Mouse (Mus musculus) liver, embryonic 12.5 days (tissue): ENCODE measurements around the gene Tpk1. TPM values are rescaled to one million over a fixed set of nuclear protein-coding genes. Genes with fewer than 3 reads are reported as not detected.

Experiments
- ATAC-seq: fragments of 200-750 bp; cut with Nextera tagmentation; 2 replicates; pipeline ENCODE4 v1.8.0; 2017; ENCODE audit warnings: moderate number of reproducible peaks, mild to moderate bottlenecking, moderate library complexity
- H3K27ac ChIP-seq: fragments of 300-500 bp; sonication (generic); 2 replicates; pipeline ENCODE4 v1.5.1; 2016; ENCODE audit warnings: mild to moderate bottlenecking
- H3K27me3 ChIP-seq: fragments of 300-500 bp; sonication (generic); replicated peaks from 2 replicates; pipeline ENCODE4 v1.6.1; 2016; ENCODE audit warnings: mild to moderate bottlenecking, moderate library complexity
- H3K36me3 ChIP-seq: fragments of 300-500 bp; sonication (generic); 2 replicates; pipeline ENCODE4 v1.6.1; 2016; ENCODE audit warnings: mild to moderate bottlenecking, moderate library complexity
- H3K4me1 ChIP-seq: fragments of 300-500 bp; sonication (generic); 2 replicates; pipeline ENCODE4 v1.6.1; 2016
- H3K4me2 ChIP-seq: fragments of 300-500 bp; sonication (generic); 2 replicates; pipeline ENCODE4 v1.6.1; 2016; ENCODE audit warnings: mild to moderate bottlenecking, moderate library complexity
- H3K4me3 ChIP-seq: fragments of 300-500 bp; sonication (generic); 2 replicates; pipeline ENCODE4 v1.5.1; 2016; ENCODE audit warnings: mild to moderate bottlenecking, moderate library complexity
- H3K9ac ChIP-seq: fragments of 300-500 bp; sonication (generic); 2 replicates; pipeline ENCODE4 v1.6.1; 2016; ENCODE audit warnings: mild to moderate bottlenecking, moderate library complexity
- H3K9me3 ChIP-seq: fragments of 300-500 bp; sonication (generic); replicated peaks from 2 replicates; pipeline ENCODE4 v1.6.1; 2016; ENCODE audit warnings: mild to moderate bottlenecking, moderate library complexity
- WGBS: fragments of 180-500 bp; shearing (Covaris S2); methylation state at CpG from one replicate; pipeline ENCODE4 v1.1.7; 2016; ENCODE audit not compliant: insufficient replicate concordance; 5-methylcytosine and 5-hydroxymethylcytosine counted together
- polyA plus RNA-seq: library from polyadenylated mRNA; unstranded; fragments of >200 nt; fragmentation: Nextera tagmentation; extraction: Ambion mirVana; gene quantifications from 2 replicates; pipeline ENCODE4 v1.2.1, GENCODE M21; 2016

The Tpk1 gene
- polyA plus RNA-seq, 1 experiment from 2014 or later: 8.0 TPM

- no peak for ATAC-seq
Observed at GRCm38 (mm10) chr6:43363917-43364316, 302.2 kb downstream of the Tpk1 start.

GRCm38 (mm10) chr6:43363291-43363820 lies 302.7 kb downstream of the Tpk1 start:
- H3K9me3 ChIP-seq: no peaks in the 10 kb centered on the region
- no peak overlapping the region for H3K4me2 ChIP-seq
- H3K4me1 ChIP-seq: no peaks in the 10 kb centered on the region
- no peaks in the 10 kb centered on the region for H3K27me3 ChIP-seq
- WGBS: 68% methylated on average over 5 of the region's 5 CpGs
- no peak overlapping the region for H3K27ac ChIP-seq
- ATAC-seq: no peak
- H3K4me3 ChIP-seq: no peak overlapping the region
- H3K9ac ChIP-seq: no peak overlapping the region
- H3K36me3 ChIP-seq: no peaks in the 10 kb centered on the region

More at GRCm38 (mm10) chr6:43363917-43364316, 302.2 kb downstream of the Tpk1 start:
- WGBS: 80% methylated on average over 3 of the region's 3 CpGs
- Histone ChIP-seq H3K4me3 (no peak overlapping the region), H3K4me1 (no peaks in the 10 kb centered on the region), H3K27ac (no peak overlapping the region), H3K36me3 (no peaks in the 10 kb centered on the region), H3K27me3 (no peaks in the 10 kb centered on the region), H3K9me3 (no peaks in the 10 kb centered on the region), H3K9ac (no peak overlapping the region), H3K4me2 (no peak overlapping the region)

DNA sequence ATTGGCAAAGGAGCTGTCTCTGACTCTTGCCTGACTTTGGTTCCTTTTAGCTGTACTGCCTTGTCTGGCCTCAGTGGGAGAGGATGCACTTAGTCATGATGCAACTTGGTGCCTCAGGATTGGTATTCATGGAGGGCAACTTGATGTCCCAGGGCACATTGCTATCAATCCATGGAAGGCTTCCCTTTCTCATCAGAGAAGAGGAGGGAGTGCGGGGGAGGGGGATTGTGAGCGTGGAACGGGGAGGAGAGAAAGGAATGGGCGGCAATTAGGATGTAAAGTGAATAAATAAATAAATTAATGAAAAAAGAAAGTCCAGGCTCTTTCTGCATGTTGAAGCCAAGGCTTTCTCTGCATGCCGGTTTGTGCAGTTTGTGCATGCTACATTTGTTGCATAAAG lies 304.8 kb downstream of the Tpk1 start:
- Histone ChIP-seq H3K27me3 (no peaks in the 10 kb centered on the region), H3K27ac (no peak overlapping the region), H3K4me3 (no peak overlapping the region), H3K4me1 (no peaks in the 10 kb centered on the region), H3K9ac (no peak overlapping the region), H3K36me3 (no peaks in the 10 kb centered on the region), H3K9me3 (no peaks in the 10 kb centered on the region), H3K4me2 (no peak overlapping the region)
- WGBS: 71% methylated on average over 5 of the region's 5 CpGs
- ATAC-seq: no peak

DNA sequence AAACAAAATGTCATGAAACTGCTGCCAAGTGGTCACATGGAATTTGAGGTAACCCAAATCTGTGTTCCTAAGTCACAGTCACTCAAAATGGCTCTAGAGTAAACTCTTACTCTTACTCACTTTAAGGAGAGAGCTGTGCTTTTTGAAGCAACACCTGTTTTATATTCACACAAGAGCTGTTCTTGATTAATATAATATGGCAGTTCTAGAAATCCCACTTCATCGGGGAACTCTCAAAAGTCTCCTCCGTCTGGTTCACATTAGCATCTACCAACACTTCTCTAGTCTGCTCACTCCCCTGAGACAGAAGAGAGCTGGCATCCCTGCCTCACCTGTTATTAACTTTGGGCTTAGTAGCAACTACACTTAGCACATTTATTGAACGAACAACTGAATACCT lies 305.9 kb downstream of the Tpk1 start:
- WGBS: 72% methylated on average over 3 of the region's 3 CpGs
- Histone ChIP-seq H3K27ac (no peak overlapping the region), H3K4me3 (no peak overlapping the region), H3K9ac (no peak overlapping the region), H3K4me1 (peaks cover 4% of the 10 kb centered on the region; the same call in 1 of the 2 replicates), H3K27me3 (no peaks in the 10 kb centered on the region), H3K36me3 (no peaks in the 10 kb centered on the region), H3K4me2 (no peak overlapping the region), H3K9me3 (no peaks in the 10 kb centered on the region)
- ATAC-seq: no peak

GRCm38 (mm10) chr6:43354562-43355241 lies 311.4 kb downstream of the Tpk1 start:
- no peaks in the 10 kb centered on the region for H3K9me3 ChIP-seq
- 29% methylated on average over 9 of the region's 9 CpGs for WGBS
- peak; percentile 86 for ATAC-seq
- H3K4me2 ChIP-seq: peak overlapping the region; percentile 49
- H3K27ac ChIP-seq: no peak overlapping the region
- no peaks in the 10 kb centered on the region for H3K27me3 ChIP-seq
- no peaks in the 10 kb centered on the region for H3K36me3 ChIP-seq
- H3K4me1 ChIP-seq: peaks cover 16% of the 10 kb centered on the region
- H3K4me3 ChIP-seq: peak overlapping the region; percentile 4; the same call in 1 of the 2 replicates
- H3K9ac ChIP-seq: no peak overlapping the region

DNA sequence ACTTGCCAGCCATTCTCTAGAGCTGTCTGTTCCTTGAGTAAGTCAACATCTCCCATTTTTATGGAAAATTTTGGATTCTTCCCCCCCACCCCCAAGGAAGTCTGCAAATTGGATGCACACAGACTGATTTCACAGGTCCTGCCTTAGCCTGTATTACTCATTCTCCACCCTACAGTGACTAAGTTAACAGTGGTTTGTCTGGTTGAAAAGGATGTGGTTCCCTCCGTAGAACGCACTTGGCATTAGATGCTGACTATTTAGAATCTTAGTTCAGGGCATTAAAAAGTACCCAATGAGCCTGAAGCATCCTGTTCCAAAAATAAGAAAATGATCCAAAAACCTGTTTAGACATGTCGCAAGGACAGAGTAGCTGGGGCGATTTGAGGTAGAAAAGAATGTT lies 312.6 kb downstream of the Tpk1 start:
- no peaks in the 10 kb centered on the region for H3K27me3 ChIP-seq
- H3K36me3 ChIP-seq: no peaks in the 10 kb centered on the region
- H3K4me2 ChIP-seq: no peak overlapping the region
- no peak for ATAC-seq
- peaks cover 16% of the 10 kb centered on the region for H3K4me1 ChIP-seq
- H3K9me3 ChIP-seq: no peaks in the 10 kb centered on the region
- H3K4me3 ChIP-seq: no peak overlapping the region
- H3K27ac ChIP-seq: no peak overlapping the region
- WGBS: 85% methylated on average over 4 of the region's 4 CpGs
- no peak overlapping the region for H3K9ac ChIP-seq

DNA sequence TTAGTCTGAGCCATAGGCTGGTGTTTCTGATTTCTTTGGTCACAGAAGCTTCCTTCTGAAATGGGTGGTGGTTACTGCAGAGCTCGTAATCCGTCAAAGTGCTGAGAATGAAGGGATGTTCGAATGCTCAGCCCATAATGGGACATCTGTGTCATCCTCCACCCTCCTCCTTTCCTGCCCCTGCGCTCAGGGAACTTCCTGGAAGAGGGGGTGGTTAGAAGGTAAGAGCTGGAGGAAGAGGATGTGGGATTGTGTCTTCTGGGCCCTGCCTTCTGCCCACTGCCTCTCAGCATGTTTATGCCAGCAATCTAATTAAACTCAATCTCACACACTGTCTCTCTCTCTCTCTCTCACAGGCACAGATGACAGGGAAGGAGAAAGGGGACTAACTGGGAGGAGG lies 317.0 kb downstream of the Tpk1 start:
- Histone ChIP-seq H3K4me2 (no peak overlapping the region), H3K27me3 (no peaks in the 10 kb centered on the region), H3K36me3 (no peaks in the 10 kb centered on the region), H3K9ac (no peak overlapping the region), H3K4me3 (no peak overlapping the region), H3K9me3 (no peaks in the 10 kb centered on the region), H3K4me1 (0 out of 2 replicates have a peak, but pooled peaks cover under 1% of the 10 kb centered on the region), H3K27ac (no peak overlapping the region)
- no peak for ATAC-seq
- WGBS: 36% methylated on average over 4 of the region's 4 CpGs

DNA sequence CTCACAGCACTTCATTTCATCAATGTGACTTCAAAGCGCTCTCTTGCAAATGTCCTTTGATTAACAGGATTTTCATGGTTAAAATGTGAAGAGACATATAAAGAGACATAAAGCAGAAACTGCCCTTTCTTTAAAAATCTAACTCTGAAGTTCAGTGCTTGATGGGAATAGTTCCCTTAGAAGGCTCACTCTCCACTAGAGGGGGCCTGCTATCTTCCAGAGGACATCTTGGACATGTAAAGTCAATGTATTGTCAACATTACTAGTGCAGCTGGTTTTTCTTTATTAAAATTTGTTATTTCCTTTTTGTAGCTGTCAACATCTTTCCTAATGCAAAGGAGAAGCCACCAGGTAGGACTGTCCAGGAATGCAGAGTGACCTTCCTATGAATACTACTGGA lies 318.4 kb downstream of the Tpk1 start:
- Histone ChIP-seq H3K4me1 (no peaks in the 10 kb centered on the region), H3K27me3 (no peaks in the 10 kb centered on the region), H3K27ac (no peak overlapping the region), H3K4me2 (no peak overlapping the region), H3K9me3 (no peaks in the 10 kb centered on the region), H3K36me3 (no peaks in the 10 kb centered on the region), H3K4me3 (no peak overlapping the region), H3K9ac (no peak overlapping the region)
- ATAC-seq: no peak
- 97% methylated on average over 1 of the region's 1 CpGs for WGBS

DNA sequence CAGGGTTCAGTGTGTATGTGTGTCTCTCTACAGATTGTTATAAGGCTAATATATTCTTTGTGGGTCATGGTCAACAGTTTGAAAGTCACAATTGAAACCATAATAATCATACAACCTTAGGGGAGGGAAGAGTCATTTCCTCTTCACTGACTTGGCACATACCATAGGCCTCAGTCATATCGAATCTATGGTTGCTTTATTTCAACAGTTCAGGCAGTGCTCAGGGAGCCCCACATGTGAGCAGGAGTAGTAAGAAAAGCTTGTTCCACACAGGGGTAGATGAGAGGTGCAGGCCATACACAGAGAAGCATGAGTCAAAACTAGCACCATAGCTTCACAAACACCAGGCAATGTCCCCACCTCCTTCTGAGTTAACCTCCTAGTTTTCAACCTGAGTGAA lies 323.1 kb downstream of the Tpk1 start:
- ATAC-seq: no peak
- 58% methylated on average over 1 of the region's 1 CpGs for WGBS

DNA sequence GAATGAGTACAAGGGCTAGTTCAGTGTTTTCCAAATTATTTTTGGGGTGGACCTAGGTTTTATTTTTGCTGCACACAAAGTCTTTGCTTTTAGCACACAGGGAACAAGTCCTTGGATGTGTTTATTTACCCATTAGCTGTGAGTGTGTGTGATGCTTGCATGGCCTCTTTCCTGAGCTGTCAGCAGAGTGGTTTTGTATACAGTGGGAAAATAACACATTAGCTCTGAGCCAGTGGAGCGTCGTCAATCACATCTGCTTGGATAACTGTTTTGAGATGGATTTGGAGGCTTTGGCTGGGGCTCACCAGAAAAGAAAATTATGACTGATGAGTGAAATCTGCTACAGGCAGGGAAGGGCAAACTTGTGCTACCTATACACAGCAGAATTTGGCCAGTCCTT lies 323.7 kb downstream of the Tpk1 start:
- no peak overlapping the region for H3K4me3 ChIP-seq
- 0 out of 2 replicates have a peak, but pooled peaks cover 3% of the 10 kb centered on the region for H3K4me1 ChIP-seq
- 69% methylated on average over 2 of the region's 2 CpGs for WGBS
- ATAC-seq: no peak
- no peak overlapping the region for H3K9ac ChIP-seq
- H3K9me3 ChIP-seq: no peaks in the 10 kb centered on the region
- H3K36me3 ChIP-seq: no peaks in the 10 kb centered on the region
- no peak overlapping the region for H3K27ac ChIP-seq
- no peaks in the 10 kb centered on the region for H3K27me3 ChIP-seq
- no peak overlapping the region for H3K4me2 ChIP-seq

More for the DNA sequence above, 323.1 kb downstream of the Tpk1 start:
- H3K9ac ChIP-seq: no peak overlapping the region
- no peaks in the 10 kb centered on the region for H3K27me3 ChIP-seq
- H3K9me3 ChIP-seq: no peaks in the 10 kb centered on the region
- no peaks in the 10 kb centered on the region for H3K4me1 ChIP-seq
- no peak overlapping the region for H3K4me2 ChIP-seq
- H3K36me3 ChIP-seq: no peaks in the 10 kb centered on the region
- H3K4me3 ChIP-seq: no peak overlapping the region
- no peak overlapping the region for H3K27ac ChIP-seq

DNA sequence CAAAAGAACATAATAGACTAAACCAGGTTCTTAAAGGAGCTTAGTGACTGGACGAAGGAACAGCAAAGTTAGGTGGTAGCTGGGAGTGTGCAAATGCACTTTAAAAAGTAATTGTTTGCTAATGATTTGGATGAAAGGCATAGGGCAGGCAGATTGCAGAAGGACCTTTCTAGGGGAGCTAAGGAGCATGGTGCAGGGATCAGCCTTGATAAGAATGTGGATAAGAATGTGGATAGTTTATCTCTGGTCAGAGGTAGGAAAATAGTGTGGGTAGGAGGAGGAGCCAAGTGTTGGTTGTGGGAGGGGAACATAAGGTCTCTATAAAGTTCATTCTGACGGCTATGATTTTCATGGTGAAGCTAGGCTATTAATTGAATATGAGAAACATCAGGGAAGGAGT lies 327.3 kb downstream of the Tpk1 start:
- H3K4me1 ChIP-seq: 0 out of 2 replicates have a peak, but pooled peaks cover 3% of the 10 kb centered on the region
- H3K27me3 ChIP-seq: no peaks in the 10 kb centered on the region
- WGBS: 44% methylated on average over 2 of the region's 2 CpGs
- no peaks in the 10 kb centered on the region for H3K9me3 ChIP-seq
- H3K4me3 ChIP-seq: no peak overlapping the region
- H3K36me3 ChIP-seq: no peaks in the 10 kb centered on the region
- no peak overlapping the region for H3K27ac ChIP-seq
- no peak for ATAC-seq
- H3K4me2 ChIP-seq: no peak overlapping the region
- no peak overlapping the region for H3K9ac ChIP-seq

DNA sequence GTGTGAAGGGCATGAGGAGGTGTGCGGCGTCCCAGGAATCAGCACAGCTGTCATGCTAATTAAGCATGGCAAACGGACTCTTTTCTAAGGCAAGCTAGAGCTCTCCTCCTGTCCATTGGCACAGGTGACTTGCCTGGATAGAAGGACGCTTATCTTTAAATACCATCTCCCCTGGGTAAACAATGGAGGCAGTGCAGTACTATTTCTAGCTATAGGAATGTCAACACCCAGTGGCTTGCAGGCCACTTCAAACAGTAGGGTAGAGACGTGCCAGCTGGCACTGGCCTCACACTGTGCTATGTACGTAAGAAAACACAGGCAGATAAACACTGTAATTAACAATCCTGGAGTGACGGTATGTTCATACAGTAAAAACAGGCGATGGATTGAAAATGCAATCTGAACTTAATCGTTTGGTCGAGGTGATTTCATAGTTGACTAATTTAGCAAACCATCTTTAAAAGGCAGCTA lies 328.6 kb downstream of the Tpk1 start:
- WGBS: 51% methylated on average over 10 of the region's 10 CpGs
- Histone ChIP-seq H3K27me3 (no peaks in the 10 kb centered on the region), H3K4me3 (no peak overlapping the region), H3K36me3 (no peaks in the 10 kb centered on the region), H3K4me2 (no peak overlapping the region), H3K9ac (no peak overlapping the region), H3K9me3 (no peaks in the 10 kb centered on the region), H3K27ac (no peak overlapping the region), H3K4me1 (0 out of 2 replicates have a peak, but pooled peaks cover 3% of the 10 kb centered on the region)
- 0 out of 2 replicates have a peak, but pooled peaks have one; percentile 24 for ATAC-seq
